Mouse (Mus musculus): ENCODE results near the gene Wnt11.

GRCm38 (mm10) chr7:98822881-98823280 is 12.0 kb upstream of the Wnt11 start:
- TF ChIP-seq CTCF (IDR thresholded peaks at IDR 0.05; ENCODE audit: control insufficient read depth, insufficient read depth, insufficient replicate concordance, low read depth, low read length) (no peak), POLR2A (IDR thresholded peaks at IDR 0.05; ENCODE audit: control insufficient read depth, low read depth, low read length) (no peak)

Data from testis, adult 2 months (tissue).